Mouse (Mus musculus) stomach, embryonic 14.5 days (tissue): ENCODE measurements at regions not wholly inside any gene's neighbourhood (a gene's known extent, or its start where the extent isn't known, plus 50 kb on each side); places are given as distances from the start of the nearest gene placed in this dataset.

ENCODE experiments used
- ATAC-seq: fragments of 200-750 bp; cut with Nextera tagmentation; 2 replicates; pipeline ENCODE4 v1.8.0; 2017; ENCODE audit warnings: low read depth, moderate TSS enrichment; ENCODE audit not compliant: insufficient number of reproducible peaks, insufficient read depth, low FRiP score
- H3K27ac ChIP-seq: fragments of 300-500 bp; sonication (generic); 2 replicates; pipeline ENCODE4 v1.5.1; 2014; ENCODE audit warnings: mild to moderate bottlenecking, low read length, moderate library complexity, mixed read lengths
- H3K27me3 ChIP-seq: fragments of 300-500 bp; sonication (generic); 2 replicates; pipeline ENCODE4 v1.6.1; 2014; ENCODE audit warnings: low read length, control low read depth, mixed read lengths; ENCODE audit not compliant: control insufficient read depth, insufficient read depth
- H3K36me3 ChIP-seq: fragments of 300-500 bp; sonication (generic); 2 replicates; pipeline ENCODE4 v1.6.1; 2014; ENCODE audit warnings: mild to moderate bottlenecking, control low read depth, low read length, moderate library complexity, mixed read lengths; ENCODE audit not compliant: control insufficient read depth, insufficient read depth
- H3K4me1 ChIP-seq: fragments of 300-500 bp; sonication (generic); 2 replicates; pipeline ENCODE4 v1.6.1; 2014; ENCODE audit warnings: low read length, control low read depth, mixed read lengths; ENCODE audit not compliant: control insufficient read depth, insufficient read depth
- H3K4me2 ChIP-seq: fragments of 300-500 bp; sonication (generic); replicated peaks from 2 replicates; pipeline ENCODE4 v1.6.1; 2014; ENCODE audit warnings: low read depth, low read length, control low read depth
- H3K4me3 ChIP-seq: fragments of 300-500 bp; sonication (generic); 2 replicates; pipeline ENCODE4 v1.5.1; 2014; ENCODE audit warnings: low read depth, low read length, control low read depth
- H3K9ac ChIP-seq: fragments of 300-500 bp; sonication (generic); replicated peaks from 2 replicates; pipeline ENCODE4 v1.6.1; 2014; ENCODE audit warnings: low read depth, mild to moderate bottlenecking, control low read depth, low read length, moderate library complexity, mixed read lengths
- H3K9me3 ChIP-seq: fragments of 300-500 bp; sonication (generic); 2 replicates; pipeline ENCODE4 v1.6.1; 2016; ENCODE audit warnings: low read depth, low read length, control low read depth; ENCODE audit not compliant: control insufficient read depth
- WGBS: fragments of 180-500 bp; shearing (Covaris S2); extraction: QIAGEN DNeasy Blood & Tissue Kit; methylation state at CpG from one replicate; pipeline ENCODE4 v1.1.7; 2014; 5-methylcytosine and 5-hydroxymethylcytosine counted together

DNA sequence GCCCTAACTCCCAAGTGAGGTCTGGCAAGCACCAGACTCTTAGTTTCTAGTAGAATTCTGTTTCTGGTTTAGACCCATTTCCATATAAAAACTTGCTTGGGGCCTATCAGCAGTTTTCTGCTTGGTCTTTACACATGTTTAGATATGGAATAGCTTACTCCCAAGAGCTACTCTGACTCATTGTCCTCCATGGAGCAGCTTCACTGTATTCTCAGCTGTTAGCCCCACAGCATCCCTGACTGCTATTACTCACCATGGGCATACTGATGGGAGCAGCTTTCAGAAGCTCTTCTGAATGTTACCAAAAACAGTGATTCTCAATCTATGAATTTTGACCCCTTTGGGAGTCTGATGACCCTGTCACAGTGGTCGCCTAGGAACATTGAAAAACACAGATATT lies 630.1 kb upstream of the 4930452B06Rik start:
- H3K4me1 ChIP-seq = no peaks in the 10 kb centered on the region
- no peak overlapping the region for H3K9ac ChIP-seq
- H3K27me3 ChIP-seq = no peaks in the 10 kb centered on the region
- no peaks in the 10 kb centered on the region for H3K36me3 ChIP-seq
- no peak for ATAC-seq
- H3K27ac ChIP-seq = no peak overlapping the region
- no peaks in the 10 kb centered on the region for H3K9me3 ChIP-seq
- WGBS = 79% methylated on average over 1 of the region's 1 CpGs
- H3K4me2 ChIP-seq = no peak overlapping the region
- no peak overlapping the region for H3K4me3 ChIP-seq

DNA sequence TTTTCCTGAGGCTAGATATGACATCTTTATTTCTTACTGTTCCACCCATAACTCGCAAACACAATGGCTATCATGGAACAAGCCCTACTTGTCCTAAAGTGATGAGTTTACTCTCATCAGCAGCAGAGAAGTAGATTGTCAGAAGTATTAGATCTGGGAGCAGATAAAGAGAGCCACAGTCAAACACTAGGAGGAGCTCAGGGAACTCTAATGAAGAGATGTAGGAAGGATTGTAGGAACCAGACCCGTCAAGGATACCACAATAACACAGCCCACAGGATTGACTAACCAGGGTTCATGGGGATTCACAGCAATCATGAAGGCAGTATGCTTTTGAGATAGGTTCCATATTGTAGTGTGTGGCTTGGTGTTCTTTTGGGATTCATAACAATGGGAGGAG lies 628.5 kb upstream of the 4930452B06Rik start:
- H3K27ac ChIP-seq = no peak overlapping the region
- no peak overlapping the region for H3K4me2 ChIP-seq
- no peaks in the 10 kb centered on the region for H3K27me3 ChIP-seq
- 81% methylated on average over 2 of the region's 2 CpGs for WGBS
- H3K9me3 ChIP-seq = no peaks in the 10 kb centered on the region
- no peaks in the 10 kb centered on the region for H3K4me1 ChIP-seq
- H3K4me3 ChIP-seq = no peak overlapping the region
- no peak overlapping the region for H3K9ac ChIP-seq
- ATAC-seq = no peak
- H3K36me3 ChIP-seq = no peaks in the 10 kb centered on the region

DNA sequence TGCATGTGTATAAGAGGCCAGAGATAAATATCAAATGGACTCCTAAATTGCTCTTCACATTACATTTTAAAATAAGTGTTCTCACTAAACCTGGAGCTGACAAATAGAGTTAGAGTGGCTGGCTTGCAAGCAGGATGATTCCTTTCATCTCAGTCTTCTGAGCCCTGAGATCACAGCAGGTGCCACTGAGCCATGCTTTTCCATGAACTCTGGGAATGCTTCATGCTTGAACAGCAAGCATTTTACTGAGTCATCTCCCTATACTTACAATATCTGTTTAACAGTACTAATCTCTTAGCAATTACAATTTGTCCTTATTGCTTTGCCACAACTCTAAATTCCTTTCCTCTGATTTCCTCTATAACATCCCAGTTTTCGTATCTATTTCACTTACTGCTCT lies 622.1 kb upstream of the 4930452B06Rik start:
- H3K27me3 ChIP-seq = no peaks in the 10 kb centered on the region
- no peak for ATAC-seq
- no peaks in the 10 kb centered on the region for H3K9me3 ChIP-seq
- H3K4me1 ChIP-seq = no peaks in the 10 kb centered on the region
- H3K4me2 ChIP-seq = no peak overlapping the region
- H3K27ac ChIP-seq = no peak overlapping the region
- no peaks in the 10 kb centered on the region for H3K36me3 ChIP-seq
- H3K4me3 ChIP-seq = no peak overlapping the region
- 85% methylated on average over 1 of the region's 1 CpGs for WGBS
- H3K9ac ChIP-seq = no peak overlapping the region

DNA sequence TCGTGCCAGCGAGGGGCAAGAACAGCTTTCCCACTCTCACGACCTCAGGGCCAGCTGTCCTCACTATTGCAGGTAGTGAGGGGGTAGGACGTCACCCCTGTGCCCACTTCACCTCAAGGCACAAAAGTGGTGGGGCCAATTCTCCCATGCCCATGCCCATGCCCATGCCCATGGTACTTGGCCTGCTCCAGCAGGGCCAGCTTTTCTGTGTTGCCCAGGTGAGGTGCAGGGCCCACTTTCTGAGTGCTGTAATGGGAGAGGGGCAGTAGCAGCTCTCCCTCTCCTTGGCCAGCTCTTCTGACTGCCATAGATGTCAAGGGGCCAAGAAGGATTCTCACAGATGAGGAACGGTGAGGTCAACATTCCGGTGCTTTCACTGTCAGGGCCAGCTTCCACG lies 619.6 kb upstream of the 4930452B06Rik start:
- H3K27ac ChIP-seq = no peak overlapping the region
- H3K4me2 ChIP-seq = no peak overlapping the region
- H3K4me3 ChIP-seq = no peak overlapping the region
- 85% methylated on average over 7 of the region's 7 CpGs for WGBS
- no peaks in the 10 kb centered on the region for H3K36me3 ChIP-seq
- H3K27me3 ChIP-seq = no peaks in the 10 kb centered on the region
- no peaks in the 10 kb centered on the region for H3K4me1 ChIP-seq
- H3K9me3 ChIP-seq = no peaks in the 10 kb centered on the region
- 0 out of 2 replicates have a peak, but pooled peaks have one; percentile 14 for ATAC-seq
- H3K9ac ChIP-seq = no peak overlapping the region

DNA sequence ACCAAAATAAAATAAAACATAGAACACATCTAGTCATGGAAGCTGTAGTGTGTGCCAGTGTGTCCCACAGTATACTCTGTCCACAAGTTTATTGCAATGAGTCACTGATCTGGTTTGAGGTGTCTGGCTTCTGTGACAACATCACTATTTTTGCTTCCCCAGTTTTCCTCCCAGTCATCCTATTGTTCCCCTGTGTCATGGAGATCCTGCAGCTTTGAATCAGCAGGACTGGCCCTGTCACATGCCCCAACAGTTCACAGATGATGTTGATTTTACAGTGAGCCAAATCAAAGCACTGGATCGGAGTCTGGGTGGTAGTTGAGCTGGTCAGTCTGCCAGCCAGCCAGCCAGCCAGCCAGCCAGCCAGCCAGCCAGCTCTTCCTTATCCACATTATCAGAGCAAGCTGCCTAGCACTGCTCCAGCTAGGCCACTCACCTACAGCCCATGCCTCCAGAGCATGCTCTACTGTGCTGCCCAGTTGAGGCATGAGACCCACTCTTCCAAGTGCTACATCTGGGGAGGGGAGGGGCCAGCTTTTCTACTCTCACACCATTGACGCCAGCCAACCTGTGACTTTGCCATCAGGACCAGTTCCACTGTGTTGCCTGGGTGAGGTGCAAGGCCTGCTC lies 619.1 kb upstream of the 4930452B06Rik start:
- H3K27ac ChIP-seq = no peak overlapping the region
- no peaks in the 10 kb centered on the region for H3K27me3 ChIP-seq
- 0 out of 2 replicates have a peak, but pooled peaks have one; percentile 28 for ATAC-seq
- 79% methylated on average over 2 of the region's 2 CpGs for WGBS
- no peaks in the 10 kb centered on the region for H3K36me3 ChIP-seq
- H3K4me2 ChIP-seq = no peak overlapping the region
- no peak overlapping the region for H3K9ac ChIP-seq
- no peak overlapping the region for H3K4me3 ChIP-seq
- H3K9me3 ChIP-seq = no peaks in the 10 kb centered on the region
- H3K4me1 ChIP-seq = no peaks in the 10 kb centered on the region

DNA sequence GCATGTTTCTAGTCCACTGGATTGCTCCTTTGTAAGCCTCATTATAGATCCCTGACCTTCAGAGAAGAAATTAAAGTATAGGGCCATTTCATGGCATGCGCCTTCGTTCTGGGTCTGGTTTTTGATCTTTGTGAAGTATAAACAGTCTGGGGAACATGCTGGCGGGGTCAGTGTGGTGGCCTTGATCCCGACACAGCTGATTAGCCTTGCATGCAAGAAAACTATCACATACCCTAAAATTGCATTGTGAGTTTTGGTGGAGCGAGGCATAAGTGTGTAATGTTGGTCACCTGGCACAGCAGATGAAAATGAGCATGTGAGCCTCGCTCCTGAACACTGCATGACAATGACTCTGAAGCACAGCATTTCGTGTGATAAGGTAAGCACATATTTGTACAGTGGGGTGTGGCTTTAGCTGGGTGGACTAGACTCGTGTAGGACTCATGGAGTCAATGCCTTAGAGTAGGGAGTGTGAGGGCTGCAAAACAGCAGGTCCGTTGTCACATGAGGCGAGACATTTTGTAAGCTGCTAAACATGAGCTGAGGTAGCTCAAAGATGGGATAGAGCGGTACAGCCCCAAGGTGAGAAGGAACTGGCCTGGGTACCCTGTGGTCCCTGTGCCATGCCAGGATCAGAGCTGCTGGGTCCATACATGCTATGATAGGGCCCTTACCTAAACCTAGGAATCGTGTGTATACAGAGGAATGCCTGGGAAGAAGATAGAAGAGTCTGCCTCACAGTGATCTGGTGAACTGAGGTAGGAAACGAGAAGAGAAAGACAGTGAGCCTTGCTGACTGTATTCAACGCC lies 601.4 kb upstream of the 4930452B06Rik start:
- H3K9me3 ChIP-seq = no peaks in the 10 kb centered on the region
- H3K27me3 ChIP-seq = no peaks in the 10 kb centered on the region
- H3K9ac ChIP-seq = no peak overlapping the region
- 76% methylated on average over 14 of the region's 14 CpGs for WGBS
- no peaks in the 10 kb centered on the region for H3K36me3 ChIP-seq
- no peaks in the 10 kb centered on the region for H3K4me1 ChIP-seq
- peak; percentile 90 for ATAC-seq
- H3K27ac ChIP-seq = no peak overlapping the region
- no peak overlapping the region for H3K4me3 ChIP-seq
- H3K4me2 ChIP-seq = no peak overlapping the region

DNA sequence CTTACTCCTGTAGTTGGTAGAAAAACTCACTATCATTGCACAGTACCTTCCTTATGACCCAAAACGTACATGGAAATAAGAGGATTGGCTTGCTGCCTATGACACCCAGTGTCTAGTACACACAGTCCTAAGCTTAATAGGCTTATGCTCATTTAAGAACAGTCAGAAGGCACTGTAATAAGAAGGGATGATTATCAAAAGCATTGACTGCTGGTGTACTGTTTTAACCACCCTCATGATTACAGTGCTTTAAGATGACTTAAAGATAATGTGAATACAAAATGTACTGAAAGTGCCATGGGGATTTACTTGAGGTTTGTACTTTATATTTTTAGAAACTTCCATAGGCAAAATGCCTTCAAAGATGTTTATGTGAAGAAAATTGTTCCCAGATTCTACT lies 586.0 kb upstream of the 4930452B06Rik start:
- Histone ChIP-seq H3K4me2 (no peak overlapping the region), H3K4me3 (no peak overlapping the region), H3K9me3 (no peaks in the 10 kb centered on the region), H3K27me3 (no peaks in the 10 kb centered on the region), H3K27ac (no peak overlapping the region), H3K9ac (no peak overlapping the region), H3K36me3 (no peaks in the 10 kb centered on the region), H3K4me1 (no peaks in the 10 kb centered on the region)
- no peak for ATAC-seq
- WGBS = 86% methylated on average over 1 of the region's 1 CpGs

DNA sequence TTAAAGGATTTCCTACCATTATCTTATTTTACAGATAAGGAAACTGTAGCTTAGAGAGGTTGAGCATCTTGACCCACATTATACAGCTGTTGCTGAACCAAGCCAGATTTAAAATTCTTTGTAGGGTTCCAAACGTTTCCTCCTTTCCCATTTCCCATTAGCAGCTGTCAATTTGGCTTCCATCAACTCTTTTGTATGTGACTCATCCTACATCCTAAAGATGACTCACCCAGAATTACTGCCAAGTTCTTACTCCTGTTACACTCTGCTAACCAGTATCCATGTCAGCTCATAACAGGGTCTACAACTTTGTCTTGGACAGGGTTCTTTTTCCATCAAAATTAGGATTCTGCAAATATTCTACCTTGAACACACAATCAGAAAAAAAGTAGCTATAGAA lies 579.2 kb upstream of the 4930452B06Rik start:
- no peaks in the 10 kb centered on the region for H3K9me3 ChIP-seq
- H3K27me3 ChIP-seq = no peaks in the 10 kb centered on the region
- H3K4me1 ChIP-seq = no peaks in the 10 kb centered on the region
- no peak overlapping the region for H3K9ac ChIP-seq
- H3K36me3 ChIP-seq = no peaks in the 10 kb centered on the region
- H3K4me3 ChIP-seq = no peak overlapping the region
- ATAC-seq = no peak
- H3K4me2 ChIP-seq = no peak overlapping the region
- WGBS = 34% methylated on average over 1 of the region's 1 CpGs
- H3K27ac ChIP-seq = no peak overlapping the region
